Comparison of ENCODE assay signal across 26 mouse cellular contexts in the genomic region with DNA sequence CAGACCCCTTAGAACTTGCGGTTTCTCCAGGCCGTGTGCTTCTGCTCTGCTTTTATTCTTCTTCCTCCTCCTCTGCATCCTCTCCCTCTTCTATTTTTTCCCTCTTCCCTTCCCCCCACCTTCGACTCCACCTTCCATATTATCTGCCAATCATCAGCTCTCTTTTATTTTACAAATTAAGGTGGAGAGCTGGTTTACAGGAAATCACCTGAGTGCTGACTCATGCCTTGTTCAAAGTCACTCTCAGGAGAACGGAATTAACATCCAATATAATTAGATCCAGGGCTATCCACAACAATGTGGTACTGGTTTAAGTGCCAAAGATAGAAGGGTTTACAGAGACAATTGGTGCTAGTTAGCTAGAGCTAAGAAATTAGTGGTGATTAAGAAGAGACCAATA.
"Had no signal": no experiment of that assay in that cellular context is flagged by ENCODE, and none has a peak within 500 bp of the region (broad histone marks: within the 10 kb centered on the region; RNA-seq: fewer than 3 reads in every experiment).

No protein-coding gene starts in this region.

- H3K27ac ChIP-seq: heart, embryonic 13.5 days; heart, embryonic 15.5 days; hindbrain, embryonic 10.5 days; hindbrain, embryonic 12.5 days; hindbrain, embryonic 13.5 days; hindbrain, embryonic 14.5 days; hindbrain, embryonic 15.5 days; hindbrain, postnatal 0 days; intestine, embryonic 15.5 days; kidney, embryonic 15.5 days; kidney, postnatal 0 days; layer of hippocampus, adult 2 months; left cerebral cortex, adult 2 months had no signal

- H3K4me1 ChIP-seq: heart, embryonic 12.5 days; heart, embryonic 13.5 days; heart, embryonic 15.5 days; hindbrain, embryonic 10.5 days; hindbrain, embryonic 12.5 days; hindbrain, embryonic 13.5 days; hindbrain, embryonic 15.5 days; intestine, embryonic 15.5 days; kidney, embryonic 15.5 days had no signal

- H3K9me3 ChIP-seq: heart, embryonic 12.5 days; heart, embryonic 13.5 days; heart, embryonic 15.5 days; hindbrain, embryonic 10.5 days; hindbrain, embryonic 12.5 days; hindbrain, embryonic 13.5 days; hindbrain, embryonic 15.5 days; intestine, embryonic 15.5 days; kidney, embryonic 15.5 days had no signal

- DNase-seq: heart, postnatal 10 days; heart, postnatal 36 days; kidney, adult 11 months; kidney, adult 18-20 months; kidney, adult 2 months; kidney, adult 8-10 months; kidney, adult 9 months; kidney, postnatal 10 days; kidney, postnatal 14 days; kidney, postnatal 25 days; kidney, postnatal 36 days; kidney, postnatal 4 days had no signal

- H3K9ac ChIP-seq: heart, embryonic 12.5 days; heart, embryonic 13.5 days; heart, embryonic 15.5 days; hindbrain, embryonic 12.5 days; hindbrain, embryonic 13.5 days; hindbrain, embryonic 14.5 days; hindbrain, embryonic 15.5 days; intestine, embryonic 15.5 days; kidney, embryonic 15.5 days had no signal

- H3K27me3 ChIP-seq: heart, embryonic 12.5 days; heart, embryonic 13.5 days; heart, embryonic 15.5 days; hindbrain, embryonic 12.5 days; hindbrain, embryonic 13.5 days; hindbrain, embryonic 15.5 days; intestine, embryonic 15.5 days; kidney, embryonic 15.5 days had no signal

- H3K4me3 ChIP-seq: heart, embryonic 12.5 days; heart, embryonic 13.5 days; heart, embryonic 15.5 days; hindbrain, embryonic 10.5 days; hindbrain, embryonic 12.5 days; hindbrain, embryonic 13.5 days; hindbrain, embryonic 15.5 days; intestine, embryonic 15.5 days; kidney, embryonic 15.5 days; layer of hippocampus, adult 2 months; left cerebral cortex, adult 2 months had no signal

- H3K36me3 ChIP-seq: heart, embryonic 12.5 days; heart, embryonic 13.5 days; heart, embryonic 15.5 days; hindbrain, embryonic 10.5 days; hindbrain, embryonic 12.5 days; hindbrain, embryonic 13.5 days; hindbrain, embryonic 15.5 days; intestine, embryonic 15.5 days; kidney, embryonic 15.5 days had no signal
